17 mouse cellular contexts compared by ENCODE assay signal in the genomic region with DNA sequence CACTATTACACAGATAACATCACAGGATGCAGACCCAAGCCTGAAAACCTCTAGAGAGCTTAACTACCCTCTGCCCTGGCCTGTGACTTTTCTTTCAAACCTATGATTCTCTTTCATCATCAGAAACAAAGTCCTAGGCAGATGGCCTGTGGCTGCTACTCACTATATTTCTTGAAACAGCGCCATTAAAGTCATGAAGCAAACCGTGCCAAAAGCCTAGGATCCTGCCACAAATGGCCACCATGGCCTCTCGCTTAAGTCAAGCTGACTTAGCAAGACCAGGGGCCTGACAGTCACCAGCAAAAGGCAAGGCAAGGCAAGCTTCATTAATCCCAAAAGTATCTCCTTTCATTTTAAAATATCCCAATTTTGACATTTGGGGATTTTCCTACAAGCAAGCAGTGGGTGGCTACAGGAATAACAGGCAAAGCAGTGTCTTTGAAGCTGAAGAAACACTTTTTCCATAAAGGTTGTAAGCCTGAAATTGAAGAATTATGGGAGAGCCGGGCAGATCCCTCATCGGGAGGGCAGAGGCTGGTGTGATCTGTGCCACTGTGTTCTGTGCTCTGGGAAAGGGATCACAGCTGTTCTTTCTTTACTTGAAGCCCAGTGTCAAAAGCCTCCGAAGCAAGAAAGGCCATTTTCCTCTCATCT. TPM values are rescaled to one million over a fixed set of nuclear protein-coding genes. Genes with fewer than 3 reads are reported as not detected.
DNase-seq lines count a peak whose midpoint lies in the region; ATAC-seq and TF ChIP-seq lines count a peak whose summit lies in the region.
"Had no signal": no experiment of that assay in that cellular context is flagged by ENCODE, and none has a peak within 500 bp of the region (broad histone marks: within the 10 kb centered on the region; RNA-seq: fewer than 3 reads in every experiment).

No protein-coding gene starts in this region.

- H3K36me3 ChIP-seq in heart, embryonic 13.5 days, result peaks cover 4% of the 10 kb centered on the region; the same call in 1 of the 2 replicates
- H3K36me3 ChIP-seq in limb, embryonic 14.5 days (ENCODE audit: control insufficient read depth, insufficient read depth, low read length), result no peaks in the 10 kb centered on the region
- H3K36me3 ChIP-seq in limb, embryonic 10.5 days, result no peaks in the 10 kb centered on the region
- H3K36me3 ChIP-seq: embryonic facial prominence, embryonic 12.5 days; forebrain, embryonic 10.5 days; kidney, embryonic 15.5 days; liver, embryonic 13.5 days; lung, embryonic 15.5 days; midbrain, embryonic 10.5 days had no signal

- WGBS in heart, embryonic 13.5 days, result 86% methylated on average over 6 of the region's 6 CpGs
- 52% methylated on average over 6 of the region's 6 CpGs for WGBS in limb, embryonic 14.5 days
- 85% methylated on average over 6 of the region's 6 CpGs for WGBS in limb, embryonic 10.5 days

- TF ChIP-seq POLR2A in limb, embryonic 14.5 days (IDR thresholded peaks at IDR 0.05; ENCODE audit: borderline replicate concordance, extremely low read depth, insufficient read depth, insufficient read length), result no peak

- no peaks in the 10 kb centered on the region for H3K9me3 ChIP-seq in heart, embryonic 13.5 days
- H3K9me3 ChIP-seq in limb, embryonic 14.5 days (ENCODE audit: control insufficient read depth, low read length), result no peaks in the 10 kb centered on the region
- H3K9me3 ChIP-seq in limb, embryonic 10.5 days (replicated peaks), result no peaks in the 10 kb centered on the region
- H3K9me3 ChIP-seq: embryonic facial prominence, embryonic 12.5 days; forebrain, embryonic 10.5 days; G1E; kidney, embryonic 15.5 days; liver, embryonic 13.5 days; lung, embryonic 15.5 days; midbrain, embryonic 10.5 days had no signal

- DNase-seq in cerebellum, adult 9-11 months, result peak; percentile 61
- DNase-seq in cerebellum, adult 8-10 months, result no peak
- no peak for DNase-seq in heart, postnatal 36 days
- DNase-seq in limb, embryonic 14.5 days (ENCODE audit: low spot score), result no peak
- DNase-seq in limb, embryonic 10.5 days (ENCODE audit: low spot score), result no peak
- no peak for DNase-seq in T-cell, adult 2 months (ENCODE audit: low spot score)
- DNase-seq in spleen, postnatal 36 days (ENCODE audit: low spot score in 2 of 2), result no peak
- DNase-seq: liver, embryonic 13.5 days; thymus, adult 2 months had no signal

- H3K9ac ChIP-seq in heart, embryonic 13.5 days, result no peak overlapping the region
- H3K9ac ChIP-seq in limb, embryonic 14.5 days (ENCODE audit: low read depth, low read length, severe bottlenecking), result no peak overlapping the region
- H3K9ac ChIP-seq: embryonic facial prominence, embryonic 12.5 days; kidney, embryonic 15.5 days; liver, embryonic 13.5 days; lung, embryonic 15.5 days had no signal

- H3K27ac ChIP-seq in heart, embryonic 13.5 days (replicated peaks), result peak overlapping the region; percentile 48
- H3K27ac ChIP-seq in limb, embryonic 14.5 days (replicated peaks; ENCODE audit: low read depth, low read length), result peak overlapping the region; percentile 39; the same call in 1 of the 2 replicates
- H3K27ac ChIP-seq in limb, embryonic 10.5 days, result no peak overlapping the region
- H3K27ac ChIP-seq: embryonic facial prominence, embryonic 12.5 days; forebrain, embryonic 10.5 days; liver, embryonic 13.5 days; midbrain, embryonic 10.5 days had no signal

- no peak overlapping the region for H3K4me3 ChIP-seq in heart, embryonic 13.5 days
- no peak overlapping the region for H3K4me3 ChIP-seq in limb, embryonic 14.5 days (replicated peaks; ENCODE audit: low read length)
- no peak overlapping the region for H3K4me3 ChIP-seq in limb, embryonic 10.5 days
- H3K4me3 ChIP-seq: embryonic facial prominence, embryonic 12.5 days; forebrain, embryonic 10.5 days; kidney, embryonic 15.5 days; liver, embryonic 13.5 days; lung, embryonic 15.5 days; midbrain, embryonic 10.5 days had no signal

- intact Hi-C loops in heart, postnatal 36 days (cut with DNase I), result no loop called here

- H3K4me2 ChIP-seq in heart, embryonic 13.5 days, result no peak overlapping the region
- no peak overlapping the region for H3K4me2 ChIP-seq in limb, embryonic 14.5 days (replicated peaks; ENCODE audit: low read depth, low read length, severe bottlenecking)
- H3K4me2 ChIP-seq: embryonic facial prominence, embryonic 12.5 days; kidney, embryonic 15.5 days; liver, embryonic 13.5 days; lung, embryonic 15.5 days had no signal

- peaks cover 68% of the 10 kb centered on the region for H3K4me1 ChIP-seq in heart, embryonic 13.5 days
- peaks cover 13% of the 10 kb centered on the region; the same call in 1 of the 2 replicates for H3K4me1 ChIP-seq in limb, embryonic 14.5 days (ENCODE audit: control insufficient read depth, insufficient read depth, low read length)
- H3K4me1 ChIP-seq in limb, embryonic 10.5 days, result no peaks in the 10 kb centered on the region

- no peak for ATAC-seq in heart, embryonic 13.5 days (ENCODE audit: extremely low read depth, insufficient number of reproducible peaks, low FRiP score, low TSS enrichment)
- ATAC-seq in limb, embryonic 14.5 days (ENCODE audit: low FRiP score, low read depth), result no peak
- ATAC-seq: intestine, embryonic 16.5 days had no signal

- no peaks in the 10 kb centered on the region for H3K27me3 ChIP-seq in heart, embryonic 13.5 days (replicated peaks)
- no peaks in the 10 kb centered on the region for H3K27me3 ChIP-seq in limb, embryonic 14.5 days (ENCODE audit: control insufficient read depth, insufficient read depth, low read length)
- H3K27me3 ChIP-seq in limb, embryonic 10.5 days (ENCODE audit: low read depth, poor library complexity, severe bottlenecking), result no peaks in the 10 kb centered on the region
- H3K27me3 ChIP-seq: embryonic facial prominence, embryonic 12.5 days; kidney, embryonic 15.5 days; liver, embryonic 13.5 days; lung, embryonic 15.5 days had no signal

RNA-seq across cellular contexts. Expression of gene Ubash3b, which starts 39.7 kb away (rescaled TPM):
- polyA plus RNA-seq in heart, embryonic 13.5 days (2015; fragmentation: Nextera tagmentation; extraction: Ambion mirVana), result 8.5 and 9.3 TPM in 2 replicates
- total RNA-seq in heart, postnatal 36 days (2021), result under 1 TPM; 0.72 to 0.81 TPM
- polyA plus RNA-seq in limb, embryonic 14.5 days (2012; rRNA removed), result 6.1 and 7.8 TPM in 2 replicates
- 10.3 and 10.4 TPM in 2 replicates for polyA plus RNA-seq in limb, embryonic 14.5 days (2014; fragmentation: Nextera tagmentation; extraction: Ambion mirVana)
- polyA plus RNA-seq in limb, embryonic 10.5 days (2016; fragmentation: Nextera tagmentation; extraction: Ambion mirVana), result 6.9 and 7.8 TPM in 2 replicates
